Comparison of ENCODE assay signal across 8 mouse cellular contexts in the genomic region with DNA sequence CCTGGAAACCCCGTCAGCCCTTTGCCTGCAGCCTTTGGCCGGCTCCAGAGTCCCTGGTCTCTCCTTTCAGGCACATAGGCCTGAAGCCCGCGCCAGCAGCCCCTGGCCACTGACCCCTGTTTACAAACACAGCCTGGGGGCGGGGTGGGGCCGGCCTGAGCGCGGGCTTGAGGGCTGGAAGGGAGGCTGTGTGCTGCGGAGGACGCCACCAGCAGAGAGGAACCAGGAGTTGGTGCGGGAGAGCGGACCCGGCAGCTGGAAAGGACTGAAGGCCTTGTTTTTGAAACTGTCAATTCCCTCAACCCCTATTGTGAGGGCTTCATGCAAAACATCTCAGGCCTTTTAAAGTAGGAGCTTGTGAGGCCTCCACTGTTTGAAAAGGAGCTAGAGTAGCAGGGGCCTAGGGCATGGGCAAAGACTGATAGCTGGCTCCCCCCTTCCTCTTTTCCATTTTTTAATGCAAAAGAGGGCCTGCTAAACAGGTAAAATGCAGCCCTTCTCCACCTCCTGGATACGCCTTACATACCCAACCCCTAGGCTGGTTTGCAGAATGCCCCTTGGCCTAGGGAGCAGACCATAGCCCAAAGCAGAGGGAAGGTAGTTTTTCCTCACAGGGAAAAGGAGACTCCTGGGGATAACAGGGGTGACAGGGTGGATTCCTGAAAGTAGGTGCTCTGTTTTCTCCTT. TPM values are rescaled to one million over a fixed set of nuclear protein-coding genes. Genes with fewer than 3 reads are reported as not detected.
A peak's percentile ranks its signal among the peaks of the same experiment; 100 is the strongest.
DNase-seq lines count a peak whose midpoint lies in the region; ATAC-seq and TF ChIP-seq lines count a peak whose summit lies in the region.

No protein-coding gene starts in this region.

- peak overlapping the region; percentile 60 for H3K4me3 ChIP-seq in heart, embryonic 10.5 days
- H3K4me3 ChIP-seq in heart, adult 2 months, result no peak overlapping the region
- H3K4me3 ChIP-seq in hindbrain, postnatal 0 days (ENCODE audit: low read length), result peak overlapping the region; percentile 10; the same call in 1 of the 2 replicates
- H3K4me3 ChIP-seq in liver, embryonic 14.5 days (ENCODE audit: insufficient read depth in 1 of 2, low read depth in 2 of 2, low read length in 2 of 2), result no peak overlapping the region

- no peaks in the 10 kb centered on the region; the same call in 1 of the 2 replicates for H3K79me2 ChIP-seq in heart, adult 2 months (replicated peaks; ENCODE audit: control insufficient read depth, insufficient read depth, low read length)

- TF ChIP-seq POLR2A in heart, adult 2 months (IDR thresholded peaks at IDR 0.05; ENCODE audit: insufficient read depth, low read depth, low read length), result no peak
- TF ChIP-seq POLR2A in brain, embryonic 14.5 days (IDR thresholded peaks at IDR 0.05; ENCODE audit: borderline replicate concordance, extremely low read depth, insufficient read depth, insufficient read length, poor library complexity, severe bottlenecking), result no peak

- no peak overlapping the region for H3K9ac ChIP-seq in heart, adult 2 months (ENCODE audit: low read depth, low read length)
- peak overlapping the region; percentile 52 for H3K9ac ChIP-seq in hindbrain, postnatal 0 days (replicated peaks; ENCODE audit: low read length)
- no peak overlapping the region for H3K9ac ChIP-seq in liver, embryonic 14.5 days (replicated peaks)

- H3K9me3 ChIP-seq in heart, embryonic 10.5 days, result no peaks in the 10 kb centered on the region
- no peaks in the 10 kb centered on the region for H3K9me3 ChIP-seq in hindbrain, postnatal 0 days (ENCODE audit: low read length)
- H3K9me3 ChIP-seq in liver, embryonic 14.5 days (ENCODE audit: control insufficient read depth, low read length), result no peaks in the 10 kb centered on the region

- H3K36me3 ChIP-seq in heart, embryonic 10.5 days, result no peaks in the 10 kb centered on the region
- peaks cover 8% of the 10 kb centered on the region for H3K36me3 ChIP-seq in heart, adult 2 months (ENCODE audit: control insufficient read depth, insufficient read depth, low read length)
- H3K36me3 ChIP-seq in hindbrain, postnatal 0 days (ENCODE audit: insufficient read depth, low read length), result no peaks in the 10 kb centered on the region
- H3K36me3 ChIP-seq in liver, embryonic 14.5 days (replicated peaks; ENCODE audit: control insufficient read depth, insufficient read depth, low read depth), result no peaks in the 10 kb centered on the region

- no peak for TF ChIP-seq CTCF in heart, adult 2 months (IDR thresholded peaks at IDR 0.05)
- no peak for TF ChIP-seq CTCF in brain, embryonic 14.5 days (IDR thresholded peaks at IDR 0.05; ENCODE audit: borderline replicate concordance, extremely low read depth, insufficient read depth, insufficient read length)
- no peak for TF ChIP-seq CTCF in hindbrain, postnatal 0 days (IDR thresholded peaks at IDR 0.05; ENCODE audit: low read depth)
- TF ChIP-seq CTCF in liver, embryonic 14.5 days (IDR thresholded peaks at IDR 0.05; ENCODE audit: low read depth), result no peak

- peak; percentile 80 for DNase-seq in heart, embryonic 10.5 days (ENCODE audit: low spot score)
- DNase-seq in heart, adult 2 months, result no peak
- DNase-seq in brain, embryonic 14.5 days (ENCODE audit: low read depth), result peak; percentile 97
- DNase-seq in hindbrain, postnatal 0 days (ENCODE audit: low spot score), result peak; percentile 75
- DNase-seq in liver, embryonic 14.5 days (ENCODE audit: low read depth in 3 of 3, low spot score in 3 of 3), result no peak
- no peak for DNase-seq in gastrocnemius, postnatal 36 days

- WGBS in heart, embryonic 10.5 days, result 8% methylated on average over 14 of the region's 14 CpGs
- WGBS in heart, adult 2 months, result 85% methylated on average over 14 of the region's 14 CpGs
- WGBS in hindbrain, postnatal 0 days, result 12% methylated on average over 14 of the region's 14 CpGs
- 39% methylated on average over 14 of the region's 14 CpGs for WGBS in liver, embryonic 14.5 days (ENCODE audit: insufficient replicate concordance)

- H3K4me1 ChIP-seq in heart, embryonic 10.5 days, result peaks cover 67% of the 10 kb centered on the region
- peaks cover 1% of the 10 kb centered on the region for H3K4me1 ChIP-seq in heart, adult 2 months (ENCODE audit: control insufficient read depth, insufficient read depth, low read length)
- peaks cover 25% of the 10 kb centered on the region for H3K4me1 ChIP-seq in hindbrain, postnatal 0 days (ENCODE audit: insufficient read depth, low read length)
- H3K4me1 ChIP-seq in liver, embryonic 14.5 days (replicated peaks; ENCODE audit: control insufficient read depth in 2 of 2, insufficient read depth in 2 of 2, low read length in 1 of 2), result peaks cover 0 to 8% of the 10 kb centered on the region in 2 experiments; a peak in 1 of 4 replicates

- TF ChIP-seq EP300 in heart, adult 2 months (IDR thresholded peaks at IDR 0.05; ENCODE audit: insufficient read depth, low read depth, low read length), result no peak
- no peak for TF ChIP-seq EP300 in liver, embryonic 14.5 days (IDR thresholded peaks at IDR 0.05; ENCODE audit: low read depth)

- H3K27me3 ChIP-seq in heart, embryonic 10.5 days (ENCODE audit: insufficient read depth, poor library complexity, severe bottlenecking), result no peaks in the 10 kb centered on the region
- H3K27me3 ChIP-seq in heart, adult 2 months (ENCODE audit: control insufficient read depth, insufficient read depth, low read length), result no peaks in the 10 kb centered on the region
- H3K27me3 ChIP-seq in hindbrain, postnatal 0 days (ENCODE audit: insufficient read depth, low read length), result no peaks in the 10 kb centered on the region
- H3K27me3 ChIP-seq in liver, embryonic 14.5 days (ENCODE audit: control insufficient read depth, insufficient read depth, low read length), result peaks cover 58% of the 10 kb centered on the region

- intact Hi-C loops in heart, adult 2 months (cut with DNase I), result no loop called here
- intact Hi-C loops in gastrocnemius, postnatal 36 days (cut with DNase I), result loop anchor here (10.0 kb wide), 1 partner anchor 723 kb away; no protein-coding TSS in a partner anchor

- peak overlapping the region; percentile 84 for H3K4me2 ChIP-seq in hindbrain, postnatal 0 days (ENCODE audit: low read depth, low read length)
- H3K4me2 ChIP-seq in liver, embryonic 14.5 days (ENCODE audit: low read depth), result peak overlapping the region; percentile 18; the same call in 1 of the 2 replicates

- peak; percentile 83 for ATAC-seq in hindbrain, postnatal 0 days
- ATAC-seq in liver, embryonic 14.5 days (ENCODE audit: insufficient read depth), result no peak
- ATAC-seq in activated CD4-positive, CD25-positive, alpha-beta regulatory T cell, adult 4 months, result no peak
- ATAC-seq in granulocyte monocyte progenitor cell, adult 5-6 weeks (replicated peaks; ENCODE audit: poor library complexity, severe bottlenecking), result no peak

- H3K27ac ChIP-seq in heart, embryonic 10.5 days, result peak overlapping the region; percentile 100
- no peak overlapping the region for H3K27ac ChIP-seq in heart, adult 2 months
- peak overlapping the region; percentile 85 for H3K27ac ChIP-seq in hindbrain, postnatal 0 days
- no peak overlapping the region for H3K27ac ChIP-seq in liver, embryonic 14.5 days

RNA-seq across cellular contexts. Expression of a gene that starts 3.8 kb away (rescaled TPM):
- polyA plus RNA-seq in heart, embryonic 10.5 days (2016; fragmentation: Nextera tagmentation; extraction: Ambion mirVana), result 14.5 and 14.9 TPM in 2 replicates
- 1 to 10 TPM; 3.4 to 4.5 TPM for total RNA-seq in heart, adult 2 months (2021)
- 2.2 and 3.9 TPM in 2 replicates for polyA plus RNA-seq in heart, adult 2 months (2012; rRNA removed)
- polyA plus RNA-seq in brain, embryonic 14.5 days (2012; rRNA removed), result 5.5 and 6.1 TPM in 2 replicates
- total RNA-seq in hindbrain, postnatal 0 days (2014; rRNA removed), result 2.3 and 3.7 TPM in 2 replicates
- polyA plus RNA-seq in hindbrain, postnatal 0 days (2015; fragmentation: Nextera tagmentation; extraction: Ambion mirVana), result 9.0 and 9.9 TPM in 2 replicates
- polyA plus RNA-seq in liver, embryonic 14.5 days (2012; rRNA removed), result 0.32 and 0.48 TPM in 2 replicates
- polyA plus RNA-seq in liver, embryonic 14.5 days (2014; fragmentation: Nextera tagmentation; extraction: Ambion mirVana), result 0.36 and 0.81 TPM in 2 replicates
- polyA plus RNA-seq in activated CD4-positive, CD25-positive, alpha-beta regulatory T cell, adult 4 months (2017; shearing (Covaris generic)), result 1 to 10 TPM; 2.3 to 2.9 TPM
- total RNA-seq in granulocyte monocyte progenitor cell, adult 5-6 weeks (2014; fragmentation: Nextera tagmentation), result not detected in 2 replicates
- 0.26 TPM in 1 of 2 replicates, not detected in the other for total RNA-seq in granulocyte monocyte progenitor cell, adult 5-6 weeks (2017)
- under 1 TPM; 0.17 to 0.20 TPM for total RNA-seq in gastrocnemius, postnatal 36 days (2021)

RNA-seq across cellular contexts. Expression of a gene that starts 7.5 kb away (rescaled TPM):
- polyA plus RNA-seq in heart, embryonic 10.5 days (2016; fragmentation: Nextera tagmentation; extraction: Ambion mirVana), result 6.7 and 9.4 TPM in 2 replicates
- total RNA-seq in heart, adult 2 months (2021), result 1 to 10 TPM; 1.7 to 4.5 TPM
- 2.0 and 3.7 TPM in 2 replicates for polyA plus RNA-seq in heart, adult 2 months (2012; rRNA removed)
- 25.4 and 33.5 TPM in 2 replicates for polyA plus RNA-seq in brain, embryonic 14.5 days (2012; rRNA removed)
- 14.1 and 22.7 TPM in 2 replicates for total RNA-seq in hindbrain, postnatal 0 days (2014; rRNA removed)
- 4.4 and 5.0 TPM in 2 replicates for polyA plus RNA-seq in hindbrain, postnatal 0 days (2015; fragmentation: Nextera tagmentation; extraction: Ambion mirVana)
- polyA plus RNA-seq in liver, embryonic 14.5 days (2012; rRNA removed), result 0.48 and 0.60 TPM in 2 replicates
- polyA plus RNA-seq in liver, embryonic 14.5 days (2014; fragmentation: Nextera tagmentation; extraction: Ambion mirVana), result 0.27 and 0.43 TPM in 2 replicates
- under 1 TPM; 0.25 to 0.48 TPM for polyA plus RNA-seq in activated CD4-positive, CD25-positive, alpha-beta regulatory T cell, adult 4 months (2017; shearing (Covaris generic))
- not detected in 2 replicates for total RNA-seq in granulocyte monocyte progenitor cell, adult 5-6 weeks (2014; fragmentation: Nextera tagmentation)
- total RNA-seq in granulocyte monocyte progenitor cell, adult 5-6 weeks (2017), result not detected in 2 replicates
- total RNA-seq in gastrocnemius, postnatal 36 days (2021), result under 1 TPM; 0.18 to 0.25 TPM

RNA-seq across cellular contexts. Expression of a gene that starts 13.7 kb away (rescaled TPM):
- 39.8 and 54.8 TPM in 2 replicates for polyA plus RNA-seq in heart, embryonic 10.5 days (2016; fragmentation: Nextera tagmentation; extraction: Ambion mirVana)
- 10 to 100 TPM; 32.5 to 32.8 TPM for total RNA-seq in heart, adult 2 months (2021)
- polyA plus RNA-seq in heart, adult 2 months (2012; rRNA removed), result 20.6 and 23.3 TPM in 2 replicates
- polyA plus RNA-seq in brain, embryonic 14.5 days (2012; rRNA removed), result 41.1 and 49.4 TPM in 2 replicates
- 20.1 and 25.6 TPM in 2 replicates for total RNA-seq in hindbrain, postnatal 0 days (2014; rRNA removed)
- polyA plus RNA-seq in hindbrain, postnatal 0 days (2015; fragmentation: Nextera tagmentation; extraction: Ambion mirVana), result 30.0 and 34.6 TPM in 2 replicates
- polyA plus RNA-seq in liver, embryonic 14.5 days (2012; rRNA removed), result 13.4 and 16.4 TPM in 2 replicates
- polyA plus RNA-seq in liver, embryonic 14.5 days (2014; fragmentation: Nextera tagmentation; extraction: Ambion mirVana), result 14.4 and 19.7 TPM in 2 replicates
- 10 to 100 TPM; 34.0 to 36.9 TPM for polyA plus RNA-seq in activated CD4-positive, CD25-positive, alpha-beta regulatory T cell, adult 4 months (2017; shearing (Covaris generic))
- 76.1 and 128 TPM in 2 replicates for total RNA-seq in granulocyte monocyte progenitor cell, adult 5-6 weeks (2014; fragmentation: Nextera tagmentation)
- 51.8 and 65.0 TPM in 2 replicates for total RNA-seq in granulocyte monocyte progenitor cell, adult 5-6 weeks (2017)
- 10 to 100 TPM; 15.6 to 21.9 TPM for total RNA-seq in gastrocnemius, postnatal 36 days (2021)

RNA-seq across cellular contexts. Expression of a gene that starts 44.6 kb away (rescaled TPM):
- not detected in 2 replicates for polyA plus RNA-seq in heart, embryonic 10.5 days (2016; fragmentation: Nextera tagmentation; extraction: Ambion mirVana)
- not detected for total RNA-seq in heart, adult 2 months (2021)
- polyA plus RNA-seq in heart, adult 2 months (2012; rRNA removed), result 0.51 TPM in 1 of 2 replicates, not detected in the other
- 0.16 TPM in 1 of 2 replicates, not detected in the other for polyA plus RNA-seq in brain, embryonic 14.5 days (2012; rRNA removed)
- not detected in 2 replicates for total RNA-seq in hindbrain, postnatal 0 days (2014; rRNA removed)
- polyA plus RNA-seq in hindbrain, postnatal 0 days (2015; fragmentation: Nextera tagmentation; extraction: Ambion mirVana), result not detected in 2 replicates
- not detected in 2 replicates for polyA plus RNA-seq in liver, embryonic 14.5 days (2012; rRNA removed)
- not detected in 2 replicates for polyA plus RNA-seq in liver, embryonic 14.5 days (2014; fragmentation: Nextera tagmentation; extraction: Ambion mirVana)
- not detected for polyA plus RNA-seq in activated CD4-positive, CD25-positive, alpha-beta regulatory T cell, adult 4 months (2017; shearing (Covaris generic))
- total RNA-seq in granulocyte monocyte progenitor cell, adult 5-6 weeks (2014; fragmentation: Nextera tagmentation), result not detected in 2 replicates
- not detected in 2 replicates for total RNA-seq in granulocyte monocyte progenitor cell, adult 5-6 weeks (2017)
- not detected for total RNA-seq in gastrocnemius, postnatal 36 days (2021)

Comparison
In these comparisons a context has a peak if more than half of its experiments do, and no peak if none do; other contexts are left out.
1. DNase-seq: peak in heart, embryonic 10.5 days (single experiment), brain, embryonic 14.5 days (single experiment) and hindbrain, postnatal 0 days (single experiment); none in heart, adult 2 months (0 of 2), liver, embryonic 14.5 days (0 of 3) and gastrocnemius, postnatal 36 days (0 of 2).
2. H3K27ac ChIP-seq: peak in heart, embryonic 10.5 days (single experiment) and hindbrain, postnatal 0 days (single experiment); none in heart, adult 2 months (single experiment) and liver, embryonic 14.5 days (single experiment).
3. H3K4me3 ChIP-seq: peak in heart, embryonic 10.5 days (single experiment) and hindbrain, postnatal 0 days (single experiment); none in heart, adult 2 months (single experiment) and liver, embryonic 14.5 days (0 of 2).